Mouse (Mus musculus) bone marrow, adult 2 months (tissue): ENCODE results near the gene Irf2. TPM values are rescaled to one million over a fixed set of nuclear protein-coding genes. Genes with fewer than 3 reads are reported as not detected.
A peak's percentile ranks its signal among the peaks of the same experiment; 100 is the strongest.

Experiments
- H3K27ac ChIP-seq: fragments of 200-500 bp; 2 replicates; pipeline ENCODE4 v1.5.1; 2012; ENCODE audit warnings: low read depth, mild to moderate bottlenecking, control low read depth, inconsistent platforms, low read length; ENCODE audit not compliant: control insufficient read depth, poor library complexity, insufficient read depth
- H3K4me1 ChIP-seq: fragments of 200-500 bp; 2 replicates; pipeline ENCODE4 v1.6.1; 2011; ENCODE audit warnings: low read length; ENCODE audit not compliant: control insufficient read depth, insufficient read depth
- H3K4me3 ChIP-seq: fragments of 200-500 bp; replicated peaks from 2 replicates; pipeline ENCODE3; 2011; ENCODE audit warnings: mild to moderate bottlenecking, low read depth, low read length, control low read depth; ENCODE audit not compliant: control insufficient read depth
- CTCF ChIP-seq: fragments of 200-500 bp; IDR thresholded peaks from 2 replicates; pipeline ENCODE4 v1.5.1; 2011; ENCODE audit warnings: low read length, control low read depth; ENCODE audit not compliant: control insufficient read depth, insufficient read depth
- POLR2A ChIP-seq: fragments of 200-500 bp; IDR thresholded peaks from 2 replicates; pipeline ENCODE4 v1.6.1; 2011; ENCODE audit warnings: low read depth, mild to moderate bottlenecking, control low read depth, low read length, borderline replicate concordance; ENCODE audit not compliant: control insufficient read depth
- WGBS: fragments of 180-500 bp; shearing (Covaris S2); methylation state at CpG from one replicate; pipeline ENCODE4 v1.1.7; 2018; 5-methylcytosine and 5-hydroxymethylcytosine counted together
- polyA plus RNA-seq: library from polyadenylated mRNA; stranded (reverse); fragments of >200 nt; gene quantifications from 2 replicates; pipeline ENCODE4 v1.2.4, GENCODE M21; 2011; ENCODE audit warnings: low replicate concordance; ENCODE audit not compliant: missing spikeins, insufficient read depth, insufficient read length

The Irf2 gene
- polyA plus RNA-seq, 1 experiment, result 63.2 TPM

- peaks cover 6% of the 10 kb centered on the region; the same call in 1 of the 2 replicates for H3K4me1 ChIP-seq
- TF ChIP-seq CTCF (no peak), POLR2A (no peak)
- peak overlapping the region; percentile 16; the same call in 1 of the 2 replicates for H3K27ac ChIP-seq
- no peak overlapping the region for H3K4me3 ChIP-seq
- 90% methylated on average over 5 of the region's 5 CpGs for WGBS
Observed at GRCm38 (mm10) chr8:46804721-46805120, 65.2 kb downstream of the Irf2 start.

- no peak for TF ChIP-seq POLR2A
- TF ChIP-seq CTCF, result no peak
- H3K27ac ChIP-seq, result no peak overlapping the region
- no peak overlapping the region for H3K4me3 ChIP-seq
Observed at GRCm38 (mm10) chr8:46811021-46811622, 71.6 kb downstream of the Irf2 start.

GRCm38 (mm10) chr8:46811944-46812343 lies 72.4 kb downstream of the Irf2 start:
- Histone ChIP-seq H3K27ac (no peak overlapping the region), H3K4me3 (no peak overlapping the region), H3K4me1 (peaks cover 2% of the 10 kb centered on the region)
- WGBS, result 59% methylated on average over 2 of the region's 2 CpGs
- TF ChIP-seq POLR2A, result no peak

More at GRCm38 (mm10) chr8:46811021-46811622, 71.6 kb downstream of the Irf2 start:
- 54% methylated on average over 11 of the region's 11 CpGs for WGBS
- H3K4me1 ChIP-seq, result peaks cover 2% of the 10 kb centered on the region

GRCm38 (mm10) chr8:46812966-46813365 lies 73.4 kb downstream of the Irf2 start:
- 89% methylated on average over 4 of the region's 4 CpGs for WGBS

GRCm38 (mm10) chr8:46818106-46818989 lies 78.8 kb downstream of the Irf2 start:
- H3K4me1 ChIP-seq, result peaks cover 2% of the 10 kb centered on the region; the same call in 1 of the 2 replicates
- WGBS, result 26% methylated on average over 14 of the region's 14 CpGs
- H3K27ac ChIP-seq, result no peak overlapping the region

More at GRCm38 (mm10) chr8:46812966-46813365, 73.4 kb downstream of the Irf2 start:
- H3K4me3 ChIP-seq, result no peak overlapping the region
- peaks cover 2% of the 10 kb centered on the region for H3K4me1 ChIP-seq
- TF ChIP-seq POLR2A, result no peak
- TF ChIP-seq CTCF, result no peak
- no peak overlapping the region for H3K27ac ChIP-seq

GRCm38 (mm10) chr8:46818990-46819288 lies 79.4 kb downstream of the Irf2 start:
- Histone ChIP-seq H3K4me3 (no peak overlapping the region), H3K4me1 (peaks cover 2% of the 10 kb centered on the region; the same call in 1 of the 2 replicates), H3K27ac (no peak overlapping the region)
- TF ChIP-seq CTCF, result no peak
- no peak for TF ChIP-seq POLR2A
- 36% methylated on average over 2 of the region's 2 CpGs for WGBS

More at GRCm38 (mm10) chr8:46818106-46818989, 78.8 kb downstream of the Irf2 start:
- TF ChIP-seq POLR2A (no peak), CTCF (no peak)
- no peak overlapping the region for H3K4me3 ChIP-seq

GRCm38 (mm10) chr8:46828734-46829413 lies 89.3 kb downstream of the Irf2 start:
- TF ChIP-seq CTCF (no peak), POLR2A (no peak)
- H3K27ac ChIP-seq, result no peak overlapping the region
- 93% methylated on average over 7 of the region's 7 CpGs for WGBS
- peaks cover 1% of the 10 kb centered on the region for H3K4me1 ChIP-seq
- H3K4me3 ChIP-seq, result no peak overlapping the region

- H3K4me1 ChIP-seq, result peaks cover 1% of the 10 kb centered on the region
- H3K4me3 ChIP-seq, result no peak overlapping the region
- no peak overlapping the region for H3K27ac ChIP-seq
- WGBS, result 83% methylated on average over 6 of the region's 6 CpGs
- no peak for TF ChIP-seq CTCF
- no peak for TF ChIP-seq POLR2A
Observed at GRCm38 (mm10) chr8:46829414-46830111, 90.0 kb downstream of the Irf2 start.
